Mouse (Mus musculus) embryo, embryonic 11 days (tissue): ENCODE data around the gene Zfp935.
"Not testable (repeated sequence)": the region's sequence is repeated elsewhere in the genome, so short reads cannot be mapped to it uniquely, and the experiment has no call there.

ENCODE experiments used
- DNase-seq: peaks from one replicate; pipeline ENCODE4 v3.0.0-alpha.2; 2015

The Zfp935 gene

DNA sequence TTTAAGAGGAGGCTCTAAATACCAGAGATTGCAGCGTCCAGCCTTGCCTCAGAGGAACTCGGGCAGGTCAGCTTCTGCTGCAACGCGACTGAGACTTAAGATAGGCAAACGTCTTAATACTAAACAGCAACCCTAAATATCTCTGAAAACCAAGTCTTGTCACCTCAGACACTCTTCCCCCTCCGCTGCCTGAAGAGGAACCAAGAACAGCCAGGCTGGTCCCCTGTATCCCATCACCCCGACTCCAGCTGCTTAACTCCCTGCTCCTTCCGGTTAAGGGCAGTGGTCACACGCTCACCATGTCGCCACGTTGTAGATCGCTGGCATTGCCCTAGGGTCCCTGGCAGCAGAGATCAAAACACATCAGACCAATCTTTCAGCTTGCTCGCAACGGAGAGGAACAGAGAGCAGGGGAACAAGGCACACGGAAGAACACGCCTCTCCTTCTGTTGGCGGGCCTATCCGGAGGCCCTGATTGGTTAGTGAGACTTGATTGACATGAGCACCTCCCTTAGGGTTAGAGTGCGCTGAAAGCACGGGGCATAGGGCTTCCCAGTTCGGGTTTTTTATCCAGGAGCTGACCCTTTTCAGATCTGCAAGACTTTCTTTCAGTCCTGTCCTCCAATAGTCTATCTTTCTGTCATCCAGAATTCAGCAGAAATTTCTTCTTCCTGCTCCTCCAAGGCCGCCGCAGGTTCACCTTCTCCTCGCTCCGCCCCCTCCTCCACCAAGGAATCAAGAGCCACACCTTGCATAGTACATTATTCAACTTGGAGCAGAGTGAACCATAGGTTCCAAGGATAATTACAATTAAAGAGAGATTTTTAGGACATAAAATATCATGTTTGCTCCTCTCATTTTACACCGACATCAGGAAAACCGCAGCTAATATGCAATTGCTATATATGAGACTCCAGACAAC lies at the start of gene Zfp935:
Gene Zfp935 (minus strand): TSS at position 323 of the 922 bp plus-strand sequence.
- DNase-seq: peak; percentile 14

DNA sequence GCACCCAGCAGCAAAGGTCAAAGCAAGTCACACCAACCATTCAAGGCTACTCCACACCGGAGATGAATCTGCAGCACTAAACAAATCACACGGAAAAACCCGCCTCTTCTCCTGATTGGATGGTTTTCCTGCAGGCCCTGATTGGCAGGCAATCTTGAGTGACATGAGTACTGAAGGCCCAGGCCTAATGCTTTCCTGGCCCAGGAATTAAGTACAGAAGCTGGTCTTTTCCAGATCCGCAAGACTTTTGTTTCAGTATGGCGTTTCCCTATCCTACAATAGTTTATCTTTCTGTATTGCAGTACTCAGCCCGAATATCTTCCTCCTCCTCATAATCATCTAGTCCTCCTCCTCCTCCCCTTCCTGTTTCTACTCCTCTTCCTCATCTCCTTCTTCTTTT lies 12.8 kb upstream of the Zfp935 start, which contains the start of gene Zfp934:
Gene Zfp934 (minus strand): TSS at position 101 of the 400 bp plus-strand sequence.
- not testable (repeated sequence) for DNase-seq

DNA sequence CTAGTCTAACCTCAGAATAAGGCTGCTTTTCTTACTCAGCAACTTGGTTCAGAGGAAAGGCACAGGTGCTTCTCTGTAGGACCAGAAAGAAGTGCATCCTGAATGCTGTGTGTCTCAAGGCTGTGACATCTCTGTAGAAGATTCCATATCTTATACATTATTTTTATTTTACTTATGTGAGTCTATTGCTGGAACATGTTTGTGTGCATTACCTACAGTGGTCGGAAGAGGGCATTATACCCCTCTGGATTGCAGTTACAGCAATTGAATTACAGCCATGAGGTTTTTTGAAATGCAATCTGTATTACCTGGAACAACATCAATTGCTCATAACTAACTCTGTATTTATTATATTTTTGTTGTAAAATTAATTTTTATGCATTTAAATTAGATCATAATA lies 3.4 kb upstream of the Zfp935 start:
- not testable (repeated sequence) for DNase-seq

DNA sequence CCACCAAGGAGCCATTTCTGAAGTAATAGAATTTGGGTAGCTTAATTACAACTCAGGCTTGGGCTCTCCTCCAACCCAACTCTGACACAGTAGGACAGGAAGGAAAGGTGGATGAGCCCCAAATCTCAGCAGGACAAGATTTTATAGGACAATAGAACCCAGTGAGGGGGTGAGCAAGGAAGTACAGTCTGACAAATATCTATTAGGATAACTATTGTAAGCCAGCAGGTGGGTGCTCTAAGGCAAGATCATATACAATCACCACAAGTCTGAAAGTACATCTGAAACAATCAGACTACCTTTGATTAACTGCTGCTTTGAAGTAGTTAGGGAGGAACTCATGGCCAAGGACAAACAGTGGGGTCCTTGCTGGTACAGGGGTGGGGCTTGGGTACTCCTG lies 28.2 kb downstream of the Zfp935 start:
- not testable (repeated sequence) for DNase-seq

DNA sequence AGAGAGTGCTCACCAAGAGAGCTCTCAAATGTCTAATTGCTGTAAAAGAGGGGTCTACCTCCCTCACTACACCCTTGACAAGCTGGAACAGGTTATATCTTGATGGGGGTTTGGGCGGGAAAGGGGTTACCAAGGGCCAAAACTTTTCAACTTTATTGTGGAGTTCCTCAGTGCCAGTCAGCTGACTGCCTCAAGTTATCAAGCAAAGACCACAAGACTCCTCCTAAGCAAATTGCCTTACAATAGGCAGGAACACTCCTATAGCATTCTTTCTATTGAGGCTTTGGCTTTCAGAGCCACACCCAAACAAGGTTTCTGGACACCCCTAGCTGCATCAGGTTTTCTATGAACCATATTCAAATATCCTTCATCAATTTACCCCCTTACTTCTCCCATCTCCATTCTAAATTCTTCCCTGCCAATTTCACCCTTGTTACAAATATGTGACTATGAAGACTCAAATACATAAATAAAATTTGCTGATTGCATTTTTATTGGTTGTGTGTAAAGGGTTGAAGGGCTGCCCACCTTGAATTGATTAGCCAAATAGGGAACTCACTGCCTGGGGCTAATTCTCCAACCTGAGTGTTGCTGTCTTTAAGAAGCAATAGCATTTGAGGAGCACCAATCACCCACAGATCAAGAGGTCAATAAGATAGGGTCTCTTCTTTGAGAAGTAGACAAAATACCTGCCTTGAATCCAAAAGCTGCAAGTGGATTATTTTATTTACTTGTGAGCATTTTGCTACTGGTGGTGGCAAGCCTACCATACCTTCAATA lies 47.5 kb downstream of the Zfp935 start:
- DNase-seq: not testable (repeated sequence)

DNA sequence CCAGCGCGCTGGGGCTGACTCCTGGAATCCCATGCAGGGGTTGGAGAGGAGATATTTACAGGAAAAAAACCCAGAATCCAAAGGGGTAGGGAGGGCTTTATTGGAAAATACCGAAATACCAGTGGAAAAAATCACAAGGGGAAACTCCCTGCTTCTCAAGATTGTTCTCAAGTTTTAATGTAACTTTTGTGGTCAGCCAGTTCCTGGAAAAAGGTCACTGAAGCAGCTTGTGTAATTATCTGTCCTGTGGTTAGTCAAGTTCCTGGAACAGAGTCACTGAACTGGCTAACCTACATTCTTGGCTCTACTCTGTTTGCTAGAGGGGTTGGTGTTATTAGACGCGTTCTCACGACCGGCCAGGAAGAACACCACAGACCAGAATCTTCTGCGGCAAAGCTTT lies 85.7 kb downstream of the Zfp935 start:
- DNase-seq: not testable (repeated sequence)

DNA sequence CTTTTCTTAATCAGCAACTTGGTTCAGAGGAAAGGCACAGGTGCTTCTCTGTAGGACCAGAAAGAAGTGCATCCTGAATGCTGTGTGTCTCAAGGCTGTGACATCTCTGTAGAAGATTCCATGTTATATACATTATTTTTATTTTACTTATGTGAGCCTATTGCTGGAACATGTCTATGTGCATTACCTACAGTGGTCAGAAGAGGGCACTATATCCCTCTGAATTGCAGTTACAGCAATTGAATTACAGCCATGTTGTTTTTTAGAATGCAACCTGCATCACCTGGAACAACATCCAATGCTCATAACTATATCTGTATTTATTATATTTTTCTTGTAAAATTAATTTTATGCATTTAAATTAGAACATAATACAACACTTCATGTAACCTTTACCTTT lies 88.4 kb downstream of the Zfp935 start:
- DNase-seq: peak; percentile 21

DNA sequence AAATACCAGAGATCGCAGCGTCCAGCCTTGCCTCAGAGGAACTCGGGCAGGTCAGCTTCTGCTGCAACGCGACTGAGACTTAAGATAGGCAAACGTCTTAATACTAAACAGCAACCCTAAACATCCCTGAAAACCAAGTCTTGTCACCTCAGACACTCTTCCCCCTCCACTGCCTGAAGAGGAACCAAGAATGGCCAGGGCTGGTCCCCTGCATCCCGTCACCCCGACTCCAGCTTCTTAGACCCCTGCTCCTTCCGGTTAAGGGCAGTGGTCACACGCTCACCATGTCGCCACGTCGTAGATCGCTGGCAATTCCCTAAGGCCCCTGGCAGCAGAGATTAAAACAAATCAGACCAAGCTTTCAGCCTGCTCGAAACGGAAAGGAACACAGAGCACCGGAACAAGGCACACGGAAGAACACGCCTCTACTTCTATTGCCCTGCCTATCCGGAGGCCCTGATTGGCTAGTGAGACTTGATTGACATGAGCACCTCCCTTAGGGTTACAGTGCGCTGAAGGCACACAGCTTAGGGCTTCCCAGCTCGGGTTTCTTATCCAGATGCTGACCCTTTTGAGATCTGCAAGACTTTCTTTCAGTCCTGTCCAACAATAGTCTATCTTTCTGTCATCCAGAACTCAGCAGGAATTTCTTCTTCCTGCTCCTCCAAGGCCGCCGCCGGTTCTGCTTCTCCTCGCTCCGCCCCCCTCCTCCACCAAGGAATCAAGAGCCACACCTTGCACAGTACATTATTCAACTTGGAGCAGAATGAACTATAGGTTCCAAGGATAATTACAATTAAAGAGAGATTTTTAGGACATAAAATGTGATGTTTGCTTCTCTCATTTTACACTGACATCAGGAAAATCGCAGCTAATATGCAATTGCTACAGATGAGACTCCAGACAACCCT lies 91.6 kb downstream of the Zfp935 start, which contains the start of gene Gm49359:
Gene Gm49359 (minus strand): TSS at position 409 of the 911 bp plus-strand sequence.
- peak; percentile 91 for DNase-seq
